Mouse (Mus musculus): ENCODE data around the gene Sat2.
"Not testable (repeated sequence)": the region's sequence is repeated elsewhere in the genome, so short reads cannot be mapped to it uniquely, and the experiment has no call there.

Gene Sat2

DNA sequence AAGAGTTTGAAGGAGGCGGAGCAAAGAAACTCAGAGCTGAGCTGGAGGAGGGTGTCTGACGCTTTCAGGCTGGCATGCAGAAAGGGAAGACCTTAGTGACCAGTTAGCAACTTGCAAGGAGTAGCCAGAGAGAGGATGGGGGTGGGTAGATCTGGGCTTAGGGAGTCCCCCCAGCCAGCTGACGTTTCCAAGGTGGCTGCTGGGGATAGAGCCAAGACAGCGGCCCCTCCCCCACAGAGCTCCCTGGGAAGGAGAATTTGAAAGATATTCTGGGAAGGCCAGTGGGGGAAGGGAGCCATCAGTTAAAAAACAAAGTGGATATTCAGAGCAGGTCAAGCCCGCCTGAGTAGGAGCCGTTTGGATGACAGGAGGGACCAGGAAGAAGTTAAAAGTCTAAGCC, 21.7 kb upstream of the Sat2 start:
- no peak for DNase-seq (ENCODE audit: low read depth, low spot score)

DNA sequence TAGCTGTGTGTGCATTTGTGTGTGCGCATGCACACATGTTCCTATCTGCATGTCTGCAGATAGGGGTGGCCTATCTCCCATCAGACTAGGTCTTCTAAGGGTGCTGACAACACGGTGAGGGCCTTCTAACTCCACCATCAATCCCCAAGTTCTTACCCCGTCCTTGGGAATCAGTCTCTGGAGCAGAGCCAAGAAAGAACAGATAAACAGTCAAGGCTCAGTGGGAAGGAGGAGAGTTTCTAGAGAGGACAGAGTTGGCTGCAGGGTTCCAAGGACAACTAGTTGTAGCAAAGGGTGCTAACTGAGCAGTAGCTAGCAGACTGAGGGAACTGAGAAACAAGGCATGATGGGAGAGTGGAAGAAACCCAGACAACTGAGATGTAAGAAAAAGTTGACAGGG, 20.1 kb upstream of the Sat2 start:
- DNase-seq (ENCODE audit: low read depth, low spot score), result no peak

DNA sequence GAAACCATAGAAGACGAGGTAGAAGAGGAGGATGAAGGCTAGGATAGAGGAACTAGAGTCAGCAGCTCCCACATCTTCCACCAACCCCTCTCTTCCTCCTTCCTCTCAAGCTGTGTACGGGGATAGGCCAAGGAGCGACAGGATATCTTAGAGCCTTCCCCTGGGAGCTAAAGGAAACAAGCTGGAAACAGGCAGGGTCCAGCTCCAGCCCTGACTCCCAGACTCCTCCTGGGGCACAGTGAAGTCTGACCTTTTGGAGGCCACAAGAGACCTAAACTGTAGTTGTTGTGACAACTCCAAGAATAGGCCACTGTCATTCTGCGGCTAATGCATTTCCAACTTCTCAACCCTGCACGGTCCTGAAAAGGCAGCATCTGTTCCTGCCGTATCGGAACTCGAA, 18.3 kb upstream of the Sat2 start:
- DNase-seq (ENCODE audit: low read depth, low spot score), result no peak

DNA sequence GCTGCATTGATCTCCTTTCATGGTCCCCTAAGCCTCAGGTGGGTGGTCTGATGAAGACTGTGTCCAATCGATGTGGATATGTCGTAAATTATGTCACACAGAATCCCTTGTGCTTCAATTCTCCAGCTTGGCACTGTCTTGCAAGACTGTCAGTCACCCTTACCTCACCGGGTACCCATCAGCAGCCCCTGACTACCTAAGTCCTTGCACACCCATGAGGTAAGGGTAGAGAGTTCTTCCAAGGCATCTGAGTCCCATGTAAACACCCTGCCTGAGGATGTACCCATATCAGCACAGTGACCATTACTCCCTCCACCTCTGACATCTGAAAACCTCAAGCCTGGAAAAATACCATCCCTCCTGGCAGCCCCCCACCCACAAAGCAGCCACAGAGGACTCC, 17.5 kb upstream of the Sat2 start:
- no peak for DNase-seq (ENCODE audit: low read depth, low spot score)

DNA sequence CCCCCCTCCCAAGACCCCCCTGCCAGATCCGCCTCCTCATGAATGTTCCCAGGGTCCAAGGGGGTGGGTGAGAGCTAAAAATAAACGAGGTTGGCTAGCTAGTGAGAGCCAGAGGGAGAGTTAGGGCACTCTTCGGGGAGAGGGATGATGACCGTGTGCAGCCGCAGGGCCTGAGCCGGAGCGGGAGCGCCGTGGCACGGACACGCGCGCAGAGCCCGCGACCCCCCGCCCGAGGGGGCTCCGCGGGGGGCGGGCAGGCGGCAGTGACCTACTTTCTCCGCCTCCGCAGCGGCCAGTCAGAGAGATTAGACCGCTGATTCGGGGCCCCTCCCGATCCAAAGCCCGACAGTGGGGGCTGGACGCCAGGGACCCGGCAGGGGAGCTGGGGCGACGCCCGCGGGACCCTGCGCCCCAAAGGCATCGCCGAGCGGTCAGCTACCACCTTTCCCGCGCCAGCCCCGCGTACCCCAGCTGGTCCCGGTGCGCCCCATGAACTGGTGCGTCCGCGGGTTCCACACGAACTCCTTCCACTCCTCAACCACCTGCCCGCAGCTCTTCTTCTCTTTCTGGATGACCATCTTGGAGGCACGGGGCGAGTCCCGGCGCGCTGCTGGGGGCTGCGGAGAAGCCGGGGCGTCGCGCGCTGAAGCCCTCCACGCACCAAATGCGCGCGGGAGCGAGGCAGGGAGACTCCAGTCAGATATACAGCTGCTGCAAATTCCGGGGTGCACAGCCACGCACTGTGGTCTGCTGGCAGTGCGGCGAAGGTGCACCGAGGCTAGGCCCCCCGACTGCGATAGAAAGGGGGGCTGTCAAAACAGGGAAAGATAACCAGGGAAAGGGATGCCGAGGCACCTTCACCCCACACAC, 16.8 kb upstream of the Sat2 start:
- DNase-seq (ENCODE audit: low read depth, low spot score), result no peak

DNA sequence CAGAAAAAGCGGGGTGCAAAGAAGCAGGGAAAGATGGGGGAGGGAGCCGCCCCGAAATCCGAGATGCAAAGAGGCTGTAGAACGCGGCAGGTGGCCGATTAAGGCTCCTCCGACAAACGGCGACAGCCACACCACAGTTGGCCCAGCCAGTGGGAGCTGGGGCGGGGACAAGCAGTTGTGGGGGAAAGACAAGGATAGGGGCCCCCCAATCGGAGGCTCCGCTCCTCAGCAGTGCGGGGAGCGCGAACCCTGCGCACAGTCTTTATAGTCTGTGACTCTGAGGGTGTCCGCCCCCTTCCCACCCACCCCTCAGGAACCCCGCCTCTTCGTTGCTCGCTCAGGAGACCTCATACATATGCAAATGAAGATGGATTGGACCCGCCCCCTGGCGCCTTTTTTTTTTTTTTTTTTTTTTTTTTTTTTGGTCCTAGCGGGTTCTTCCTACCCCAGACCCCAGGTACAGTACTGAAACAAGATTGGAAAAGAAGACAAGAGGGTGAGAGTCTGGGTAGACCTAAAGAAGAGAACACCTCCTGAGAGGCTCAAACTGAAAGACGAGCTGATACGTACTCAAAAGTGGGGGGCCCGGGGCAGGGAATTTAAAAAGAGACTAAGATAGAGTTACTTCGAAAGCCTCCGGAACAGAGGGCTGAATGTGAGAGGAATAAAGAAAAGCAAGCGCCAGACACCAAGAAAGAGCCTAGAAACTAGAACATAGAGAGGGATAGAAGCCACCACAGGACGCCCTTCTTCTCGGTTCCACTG, 15.9 kb upstream of the Sat2 start, which contains the start of gene Atp1b2:
Atp1b2 (minus strand) TSS at position 217 of the 765 bp plus-strand sequence.
- peak; percentile 75 for DNase-seq (ENCODE audit: low read depth, low spot score)

DNA sequence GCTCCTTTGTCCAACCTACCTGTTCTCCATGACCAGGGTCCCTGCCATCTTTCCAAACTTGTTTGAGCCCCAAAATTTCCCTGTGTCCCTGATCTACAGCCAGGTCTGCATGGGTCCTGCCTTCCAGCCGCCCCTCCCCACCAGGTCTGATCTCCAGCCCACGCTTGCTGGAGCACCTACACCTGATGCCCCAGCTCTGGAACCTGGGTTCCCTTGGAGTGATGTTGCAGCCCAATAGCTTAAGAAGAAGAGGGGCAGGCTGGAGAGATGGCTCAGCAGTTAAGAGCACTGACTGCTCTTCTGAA, 15.4 kb upstream of the Sat2 start:
- DNase-seq (ENCODE audit: low read depth, low spot score), result no peak

DNA sequence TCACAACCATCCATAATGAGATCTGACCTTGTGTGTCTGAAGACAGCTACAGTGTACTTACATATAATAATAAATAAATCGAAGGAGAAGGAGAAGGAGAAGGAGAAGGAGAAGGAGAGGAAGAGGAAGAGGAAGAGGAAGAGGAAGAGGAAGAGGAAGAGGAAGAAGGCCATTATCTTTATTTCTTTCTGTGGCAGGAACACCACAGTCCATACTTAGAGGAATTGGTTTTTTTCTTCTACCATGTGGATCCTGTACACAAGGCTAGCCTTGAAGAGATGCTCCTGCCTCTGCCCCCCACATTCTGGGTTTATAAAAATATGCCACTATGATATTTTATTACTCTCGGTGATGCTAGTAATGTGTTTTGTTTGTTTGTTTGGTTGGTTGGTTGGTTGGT, 15.0 kb upstream of the Sat2 start:
- DNase-seq (ENCODE audit: low read depth, low spot score), result no peak

DNA sequence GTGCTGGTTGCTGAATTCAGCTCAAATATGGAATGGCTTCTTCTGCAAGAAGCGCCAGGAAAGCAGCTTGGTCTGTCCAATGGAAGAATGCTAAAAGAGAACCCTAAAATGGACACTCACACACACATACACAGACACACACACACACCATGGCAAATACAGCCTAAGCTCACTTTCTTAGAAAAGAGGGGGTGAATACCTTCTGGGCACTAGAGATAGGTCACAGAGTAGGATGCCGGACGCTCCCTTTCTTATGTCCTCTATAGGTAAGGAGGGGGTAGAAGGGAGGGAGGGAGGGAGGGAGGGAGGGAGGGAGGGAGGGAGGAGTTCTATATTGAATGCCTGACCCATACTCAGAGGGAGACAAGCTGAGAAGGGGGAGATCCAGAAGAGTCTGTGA, 13.3 kb upstream of the Sat2 start:
- DNase-seq (ENCODE audit: low read depth, low spot score), result no peak

DNA sequence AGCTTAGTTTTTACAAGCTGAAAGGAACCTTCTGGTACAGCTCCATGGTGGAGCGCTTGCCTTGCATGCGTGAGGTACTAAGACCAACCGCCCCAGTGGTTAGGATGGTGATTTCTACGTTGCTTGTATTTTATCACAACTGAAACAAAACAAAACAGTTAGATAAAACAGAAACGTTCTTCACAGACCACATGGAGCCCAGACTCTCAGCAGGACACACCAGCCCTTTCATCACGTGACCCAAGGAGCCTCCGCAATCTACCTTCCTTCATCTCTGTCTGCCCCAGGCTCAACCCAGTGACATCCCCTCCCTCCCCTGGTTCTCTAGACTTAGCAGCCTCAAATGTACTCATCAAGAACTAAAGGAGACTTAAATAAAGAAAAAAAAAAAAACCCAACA, 12.4 kb upstream of the Sat2 start:
- DNase-seq (ENCODE audit: low read depth, low spot score), result no peak

DNA sequence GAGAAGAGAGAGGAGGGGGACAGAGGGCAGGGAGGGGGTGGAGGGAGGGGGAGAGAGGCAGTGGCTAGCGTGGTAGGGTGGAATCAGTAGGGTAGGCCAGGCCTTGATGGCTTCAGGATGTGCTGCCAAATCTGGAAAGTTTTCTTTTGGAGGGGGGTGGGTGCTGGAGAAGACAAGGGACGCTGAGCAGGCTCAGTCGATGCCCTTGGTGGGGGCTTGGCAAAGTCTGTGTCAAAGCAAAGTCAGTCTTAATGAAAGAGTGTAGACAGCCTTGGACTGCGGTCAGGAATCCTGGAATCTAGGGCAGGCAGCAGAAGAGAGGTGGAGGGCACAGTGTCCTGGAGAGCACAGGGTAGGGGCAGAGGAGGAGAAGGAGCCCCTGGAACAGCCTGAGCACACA, 10.9 kb upstream of the Sat2 start:
- DNase-seq (ENCODE audit: low read depth, low spot score), result no peak

DNA sequence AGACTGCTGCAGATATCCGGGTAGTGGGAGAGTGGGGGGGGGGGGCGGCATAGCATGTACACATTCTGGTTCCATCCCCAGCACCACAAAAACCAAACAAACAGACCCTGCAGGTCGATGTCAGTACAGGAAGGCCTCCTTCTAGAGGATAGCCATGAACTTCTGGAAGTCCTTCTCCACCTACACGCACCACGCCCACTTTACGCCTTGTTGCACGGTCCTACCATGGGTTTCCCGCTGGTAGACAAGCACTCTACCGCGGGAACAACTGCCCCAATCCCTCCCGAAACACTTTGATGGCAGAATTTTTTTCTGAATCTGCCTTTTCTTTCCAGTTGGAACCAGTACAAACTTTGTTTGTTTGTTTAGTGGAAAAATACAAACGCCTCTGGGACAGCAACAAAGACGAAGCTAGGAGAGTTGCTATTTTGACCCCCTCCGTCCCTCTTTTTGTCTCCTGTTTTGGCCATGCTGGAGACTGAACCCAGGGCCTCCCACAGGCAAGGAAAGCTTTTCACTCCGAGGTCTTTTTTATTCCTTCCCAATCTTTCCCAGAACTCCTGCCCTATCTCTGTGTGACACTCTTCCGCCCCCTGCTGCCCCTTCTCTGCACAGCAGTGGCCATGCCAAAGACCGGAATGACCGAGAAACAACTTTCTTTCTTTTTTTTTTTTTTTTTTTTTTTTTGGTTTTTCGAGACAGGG, 8.1 kb upstream of the Sat2 start:
- DNase-seq (ENCODE audit: low read depth, low spot score), result peak; percentile 66

DNA sequence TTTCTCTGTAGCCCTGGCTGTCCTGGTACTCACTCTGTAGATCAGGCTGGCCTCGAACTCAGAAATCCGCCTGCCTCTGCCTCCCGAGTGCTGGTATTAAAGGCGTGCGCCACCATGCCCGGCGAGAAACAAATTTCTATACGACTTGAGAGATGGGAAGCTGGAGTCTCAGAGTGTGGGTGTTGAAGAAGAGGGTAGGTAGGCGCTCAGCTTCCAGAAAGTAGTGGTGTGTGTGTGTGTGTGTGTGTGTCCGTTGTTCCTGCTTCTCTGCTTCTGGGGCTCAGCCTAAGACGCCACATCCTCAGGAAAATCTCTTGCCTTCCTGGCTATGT, 7.6 kb upstream of the Sat2 start:
- not testable (repeated sequence) for DNase-seq (ENCODE audit: low read depth, low spot score)

DNA sequence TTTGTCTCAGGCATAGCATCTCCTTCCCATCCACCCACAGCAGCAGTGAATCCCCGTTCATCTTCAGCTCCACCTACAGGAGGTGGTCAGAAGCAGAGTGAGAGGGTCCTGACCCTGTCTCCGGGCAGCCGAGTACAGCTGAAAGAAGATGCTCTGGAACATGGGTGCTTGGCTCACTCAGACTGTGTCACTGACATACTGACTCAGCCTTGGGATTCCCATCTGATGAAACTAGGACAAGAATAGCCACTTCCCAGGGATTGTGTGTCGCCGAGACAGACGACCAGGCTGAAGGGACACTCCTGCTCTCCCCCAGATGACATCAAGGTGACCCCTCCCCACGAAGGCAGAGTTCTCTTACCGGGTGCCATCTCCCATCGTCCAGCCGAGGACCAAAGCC, 5.0 kb upstream of the Sat2 start:
- no peak for DNase-seq (ENCODE audit: low read depth, low spot score)

DNA sequence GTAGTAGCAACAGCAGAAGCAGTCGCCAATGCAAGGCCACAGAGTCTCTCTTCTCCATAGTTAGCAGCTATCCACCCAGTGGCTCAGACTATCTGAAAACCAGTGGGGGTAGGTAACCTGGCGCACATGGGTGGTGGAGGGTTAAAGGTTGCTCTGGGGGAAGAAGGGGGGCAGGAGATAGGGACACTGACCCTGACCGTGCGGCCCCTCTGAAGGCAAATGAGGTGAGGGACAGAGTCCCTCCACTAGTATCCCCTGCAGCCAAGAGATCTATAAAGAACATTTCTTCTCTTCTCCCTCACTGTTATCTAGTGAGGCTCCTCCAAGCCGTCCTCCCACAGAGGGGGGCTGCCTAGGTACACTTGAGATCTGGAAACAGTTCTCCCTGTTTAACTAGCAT, 4.0 kb upstream of the Sat2 start, which contains the start of gene Shbg:
Shbg (minus strand) TSS at position 101 of the 400 bp plus-strand sequence.
- no peak for DNase-seq (ENCODE audit: low read depth, low spot score)

DNA sequence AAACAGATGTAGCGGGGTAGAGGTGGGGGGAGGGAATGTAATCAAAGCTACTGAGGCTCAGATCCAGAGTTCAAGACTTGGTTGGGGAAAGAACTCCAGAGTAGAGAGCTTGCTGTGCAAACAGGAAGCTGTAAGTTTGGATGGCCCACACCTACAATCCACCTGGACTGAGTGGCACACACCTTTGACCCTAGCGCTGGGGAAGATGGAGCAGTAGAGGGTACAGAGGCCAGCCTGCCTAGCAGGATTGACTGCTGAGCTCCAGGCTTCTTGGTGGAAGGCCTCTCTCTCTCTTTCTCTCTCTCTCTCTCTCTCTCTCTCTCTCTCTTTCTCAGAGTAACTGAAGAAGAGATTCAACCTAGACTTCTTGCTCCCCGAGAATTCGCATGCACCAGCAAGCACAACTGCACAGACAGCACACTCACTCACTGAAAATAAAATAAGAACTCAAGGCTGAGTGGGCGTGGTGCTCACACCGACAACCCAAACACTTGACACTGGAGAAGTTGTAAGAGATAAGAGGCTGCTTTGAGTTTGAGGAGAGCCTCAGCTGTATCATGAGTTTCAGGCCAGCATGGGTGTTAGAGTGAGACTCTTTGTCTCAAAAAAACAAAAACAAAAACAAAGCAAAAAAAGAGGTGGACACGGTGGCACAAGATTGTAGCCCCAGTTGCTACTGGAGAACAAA, 1.3 kb upstream of the Sat2 start:
- no peak for DNase-seq (ENCODE audit: low read depth, low spot score)

DNA sequence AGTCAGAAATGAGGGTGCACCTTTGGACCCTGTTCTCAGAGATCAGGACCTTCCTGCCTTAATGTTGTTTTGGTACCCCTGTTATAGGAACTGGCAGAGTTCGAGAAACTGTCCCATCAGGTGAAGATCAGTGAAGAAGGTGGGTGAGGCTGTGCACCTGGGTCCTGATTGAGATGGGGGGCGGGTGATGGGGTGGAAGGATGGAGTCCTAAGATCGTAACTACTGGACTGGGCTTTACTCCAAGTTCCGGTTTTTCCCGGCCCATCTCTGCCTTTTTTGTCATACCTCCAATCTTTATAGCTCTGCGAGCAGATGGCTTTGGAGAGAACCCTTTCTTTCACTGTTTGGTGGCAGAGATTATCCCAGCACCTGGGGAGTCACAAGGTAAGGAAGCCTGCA, 582 bp downstream of the Sat2 start:
- no peak for DNase-seq (ENCODE audit: low read depth, low spot score)

DNA sequence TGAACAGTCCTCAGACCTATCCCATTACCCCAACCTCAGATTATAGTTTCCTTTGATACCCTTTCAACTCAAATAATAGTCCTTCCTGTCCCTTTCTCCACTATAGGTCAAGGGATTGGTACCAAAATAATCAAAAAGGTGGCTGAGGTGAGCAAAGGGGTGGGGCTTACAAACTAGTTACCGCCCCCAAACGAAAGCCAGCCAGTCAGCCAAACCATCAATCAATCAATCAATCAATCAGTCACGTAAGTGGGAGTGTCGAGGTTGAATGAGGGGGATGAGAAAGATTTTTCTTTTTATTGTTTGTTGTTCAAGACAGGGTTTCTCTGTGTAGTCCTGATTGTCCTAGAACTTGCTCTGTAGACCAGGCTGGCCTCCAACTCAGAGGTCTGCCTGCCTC, 1.2 kb downstream of the Sat2 start:
- DNase-seq (ENCODE audit: low read depth, low spot score), result no peak

DNA sequence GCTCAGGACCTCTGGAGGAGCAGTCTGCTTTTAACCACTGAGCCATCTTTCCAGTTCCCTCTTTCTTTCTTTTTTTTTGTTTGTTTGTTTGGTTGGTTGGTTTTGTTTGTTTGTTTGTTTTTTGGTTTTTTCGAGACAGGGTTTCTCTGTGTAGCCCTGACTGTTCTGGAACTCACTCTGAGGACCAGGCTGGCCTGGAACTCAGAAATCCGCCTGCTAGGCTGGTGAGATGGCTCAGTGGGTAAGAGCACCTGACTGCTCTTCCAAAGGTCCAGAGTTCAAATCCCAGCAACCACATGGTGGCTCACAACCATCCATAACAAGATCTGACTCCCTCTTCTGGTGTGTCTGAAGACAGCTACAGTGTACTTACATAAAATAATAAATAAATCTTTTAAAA, 2.5 kb downstream of the Sat2 start:
- not testable (repeated sequence) for DNase-seq (ENCODE audit: low read depth, low spot score)

DNA sequence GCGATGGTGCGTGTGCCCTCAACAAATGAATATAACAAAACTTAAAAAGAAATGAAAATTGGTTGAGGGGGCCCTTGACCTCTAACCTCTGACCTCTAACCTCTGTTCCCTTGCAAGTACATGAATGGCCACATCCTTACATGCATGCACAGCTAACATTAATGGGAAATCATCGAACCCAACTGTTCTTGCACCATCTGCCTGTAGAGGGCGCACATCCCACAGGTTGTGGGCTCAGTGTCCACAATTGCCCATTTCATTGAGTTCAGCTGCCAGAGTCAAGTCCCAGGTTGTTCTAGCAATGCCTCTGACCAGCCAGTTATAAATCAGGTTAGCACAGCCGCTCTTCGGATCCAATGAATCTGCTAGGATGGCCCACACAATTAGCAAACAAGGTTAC, 6.5 kb downstream of the Sat2 start:
- DNase-seq (ENCODE audit: low read depth, low spot score), result peak; percentile 76

DNA sequence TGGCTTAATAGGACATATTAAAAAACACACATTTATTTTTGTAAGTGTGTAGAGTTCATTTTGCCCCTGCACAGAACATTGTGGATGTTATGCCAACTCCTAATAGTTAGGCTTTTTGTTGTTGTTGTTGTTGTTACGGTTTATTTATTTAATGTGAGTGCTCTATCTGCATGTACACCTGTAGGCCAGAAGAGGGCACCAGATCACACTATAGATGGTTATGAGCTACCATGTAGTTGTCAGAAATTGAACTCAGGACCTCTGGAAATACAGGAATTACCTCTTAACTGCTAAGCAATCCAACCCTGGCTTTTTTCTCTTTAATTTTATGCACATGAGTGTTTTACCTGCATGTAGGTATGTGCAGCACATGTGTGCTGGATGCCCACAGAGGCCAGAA, 8.0 kb downstream of the Sat2 start:
- peak; percentile 62 for DNase-seq (ENCODE audit: low read depth, low spot score)
